Comparison of ENCODE assay signal across 1 mouse cellular context in genomic region chr7:30332622-30333259, GRCm38 (mm10).
TF ChIP-seq lines count a peak whose summit lies in the region.

No protein-coding gene starts in this region.

TF ChIP-seq in MEL, 35 proteins besides CTCF, POLR2A, EP300 and RAD21 (continued from another document):
- TF ChIP-seq GATA1 (IDR thresholded peaks at IDR 0.05; ENCODE audit: low read depth, low read length): peak; percentile 18; the same call in 1 of the 2 replicates
- no peak for TF ChIP-seq POLR2AphosphoS5 (IDR thresholded peaks at IDR 0.05; ENCODE audit: borderline replicate concordance, low read depth, low read length)
- TF ChIP-seq ETS1 (IDR thresholded peaks at IDR 0.05; ENCODE audit: low read depth, low read length): peak; percentile 79
- TF ChIP-seq JUND (IDR thresholded peaks at IDR 0.05; ENCODE audit: low read depth, low read length): no peak
- peak; percentile 72 for TF ChIP-seq MAFK (IDR thresholded peaks at IDR 0.05; ENCODE audit: borderline replicate concordance, low read depth, low read length)
- TF ChIP-seq TCF12 (IDR thresholded peaks at IDR 0.05; ENCODE audit: low read depth, low read length): peak; percentile 68
- TF ChIP-seq ZNF384 (IDR thresholded peaks at IDR 0.05; ENCODE audit: low read depth, low read length): no peak
- no peak for TF ChIP-seq POLR2AphosphoS2 (IDR thresholded peaks at IDR 0.05; ENCODE audit: low read length)
- no peak for TF ChIP-seq KAT2A (conservative IDR thresholded peaks at IDR 0.05; ENCODE audit: low read depth, low read length)
- TF ChIP-seq ELF1 (IDR thresholded peaks at IDR 0.05; ENCODE audit: low read depth, low read length): no peak
- TF ChIP-seq TAL1 (IDR thresholded peaks at IDR 0.05; ENCODE audit: low read length): no peak
- no peak for TF ChIP-seq CHD2 (IDR thresholded peaks at IDR 0.05; ENCODE audit: low read length)
- no peak for TF ChIP-seq CHD1 (IDR thresholded peaks at IDR 0.05; ENCODE audit: low read depth, low read length)
- TF ChIP-seq MYC (IDR thresholded peaks at IDR 0.05; ENCODE audit: low read depth, low read length): no peak
- TF ChIP-seq MXI1 (IDR thresholded peaks at IDR 0.05; ENCODE audit: low read depth, low read length): no peak
- TF ChIP-seq MYB (IDR thresholded peaks at IDR 0.05; ENCODE audit: low read depth, low read length): no peak
- TF ChIP-seq ZMIZ1 (IDR thresholded peaks at IDR 0.05; ENCODE audit: low read depth, low read length): no peak
- no peak for TF ChIP-seq MAX (IDR thresholded peaks at IDR 0.05; ENCODE audit: low read length)
- TF ChIP-seq RCOR1 (IDR thresholded peaks at IDR 0.05; ENCODE audit: low read depth, low read length): peak; percentile 99
- TF ChIP-seq USF1 (IDR thresholded peaks at IDR 0.05; ENCODE audit: low read depth, low read length): no peak
- TF ChIP-seq NELFE (IDR thresholded peaks at IDR 0.05; ENCODE audit: low read depth, low read length): no peak
- no peak for TF ChIP-seq SIN3A (IDR thresholded peaks at IDR 0.05; ENCODE audit: low read length)
- no peak for TF ChIP-seq TBP (IDR thresholded peaks at IDR 0.05; ENCODE audit: low read depth, low read length)
- peak; percentile 42; the same call in 1 of the 2 replicates for TF ChIP-seq BHLHE40 (IDR thresholded peaks at IDR 0.05; ENCODE audit: borderline replicate concordance, low read depth, low read length)
- TF ChIP-seq MAZ (IDR thresholded peaks at IDR 0.05; ENCODE audit: low read depth, low read length): no peak
- 0 out of 2 replicates have a peak, but pooled peaks have one; percentile 7 for TF ChIP-seq SMC3 (IDR thresholded peaks at IDR 0.05; ENCODE audit: low read depth, low read length)
- TF ChIP-seq UBTF (IDR thresholded peaks at IDR 0.05; ENCODE audit: borderline replicate concordance, insufficient read depth, low read depth, low read length): no peak
